Mouse (Mus musculus) G1E (cell line): ENCODE data around the gene Dnase2a. TPM values are rescaled to one million over a fixed set of nuclear protein-coding genes. Genes with fewer than 3 reads are reported as not detected.

Experiments used
- ATAC-seq: 2 replicates; pipeline ENCODE4 v1.8.0; 2016; ENCODE audit warnings: mild to moderate bottlenecking; ENCODE audit not compliant: insufficient number of reproducible peaks, poor library complexity, low FRiP score, severe bottlenecking; ENCODE audit errors: extremely low read depth
- DNase-seq: peaks from one replicate; pipeline ENCODE4 v3.0.0; 2012; ENCODE audit warnings: low spot score
- H3K27me3 ChIP-seq: 2 replicates; pipeline ENCODE4 v1.6.1; 2012; ENCODE audit warnings: mild to moderate bottlenecking, low read length, inconsistent platforms; ENCODE audit not compliant: insufficient read depth
- H3K36me3 ChIP-seq: replicated peaks from 2 replicates; pipeline ENCODE3; 2012; ENCODE audit warnings: mild to moderate bottlenecking, inconsistent platforms
- H3K4me1 ChIP-seq: 2 replicates; pipeline ENCODE4 v1.6.1; 2012; ENCODE audit warnings: low read depth, low read length, inconsistent platforms, mixed read lengths; ENCODE audit not compliant: insufficient read depth
- H3K4me3 ChIP-seq: 2 replicates; pipeline ENCODE4 v1.5.1; 2012; ENCODE audit warnings: low read depth, mild to moderate bottlenecking, inconsistent platforms, low read length, moderate library complexity, mixed read lengths
- H3K9me3 ChIP-seq: replicated peaks from 2 replicates; pipeline ENCODE4 v1.6.1; 2012; ENCODE audit warnings: inconsistent platforms
- CTCF ChIP-seq: IDR thresholded peaks from 2 replicates; pipeline ENCODE4 v1.5.1; 2012; ENCODE audit warnings: low read depth, low read length, inconsistent platforms, mixed read lengths
- GATA1 ChIP-seq: IDR thresholded peaks from 2 replicates; pipeline ENCODE4 v1.6.1; 2012; ENCODE audit warnings: borderline replicate concordance, low read length, inconsistent platforms, mixed read lengths
- GATA2 ChIP-seq: IDR thresholded peaks from 2 replicates; pipeline ENCODE4 v1.6.1; 2012; ENCODE audit warnings: low read depth, low read length, inconsistent platforms, borderline replicate concordance
- POLR2AphosphoS5 ChIP-seq: IDR thresholded peaks from 2 replicates; pipeline ENCODE4 v1.6.1; 2012; ENCODE audit warnings: low read depth, low read length, inconsistent platforms; ENCODE audit not compliant: insufficient replicate concordance
- TAL1 ChIP-seq: conservative IDR thresholded peaks from 2 replicates; pipeline ENCODE4 v1.6.1; 2012; ENCODE audit warnings: low read depth, low read length, inconsistent platforms, mixed read lengths
- polyA plus RNA-seq: library from polyadenylated mRNA; stranded (reverse); fragments of >175 nt; gene quantifications from 2 replicates; pipeline ENCODE4 v1.2.3, GENCODE M21; 2012
- total RNA-seq, 2 experiments: library from RNA; stranded (forward) in 1 of 2; stranded (reverse) in 1 of 2; fragments of 200-1000 nt in 1 of 2; fragments of >200 nt in 1 of 2; fragmentation: Nextera tagmentation in 1 of 2; gene quantifications; 2 replicates each; pipeline ENCODE4 v1.2.3; 2014 to 2017

Gene Dnase2a
- total and polyA plus RNA-seq, 3 experiments, result 75.0 to 147 (median 118) TPM

DNA sequence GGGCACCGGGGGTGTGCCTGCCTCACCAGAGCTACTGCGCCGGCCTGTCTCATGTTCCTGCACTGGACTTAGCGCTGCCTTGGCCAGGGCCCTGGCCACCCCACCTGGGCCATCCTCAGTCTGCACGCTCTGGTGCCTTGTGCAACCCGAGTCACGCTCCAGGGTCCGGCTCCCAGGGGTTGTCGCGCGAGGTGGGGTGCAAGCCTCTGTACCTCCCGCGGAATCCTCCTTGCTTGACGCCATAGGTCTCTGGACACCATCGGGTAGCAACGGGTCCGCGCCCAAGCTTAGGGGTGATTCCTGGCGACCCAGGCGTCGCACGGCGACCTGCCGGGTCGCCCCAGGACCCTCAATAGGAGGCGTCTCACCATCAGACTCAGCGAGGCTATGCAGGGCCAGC, 4.0 kb downstream of the Dnase2a start:
- H3K4me3 ChIP-seq, result peak overlapping the region; percentile 73; the same call in 1 of the 2 replicates
- TF ChIP-seq CTCF, result no peak
- no peak for TF ChIP-seq GATA1
- no peak for TF ChIP-seq TAL1
- TF ChIP-seq POLR2AphosphoS5, result no peak
- TF ChIP-seq GATA2, result no peak
- peaks cover 72% of the 10 kb centered on the region for H3K36me3 ChIP-seq
- H3K4me1 ChIP-seq, result peaks cover 70% of the 10 kb centered on the region
- no peaks in the 10 kb centered on the region for H3K9me3 ChIP-seq
- ATAC-seq (no peak), DNase-seq (no peak)
- no peaks in the 10 kb centered on the region for H3K27me3 ChIP-seq

DNA sequence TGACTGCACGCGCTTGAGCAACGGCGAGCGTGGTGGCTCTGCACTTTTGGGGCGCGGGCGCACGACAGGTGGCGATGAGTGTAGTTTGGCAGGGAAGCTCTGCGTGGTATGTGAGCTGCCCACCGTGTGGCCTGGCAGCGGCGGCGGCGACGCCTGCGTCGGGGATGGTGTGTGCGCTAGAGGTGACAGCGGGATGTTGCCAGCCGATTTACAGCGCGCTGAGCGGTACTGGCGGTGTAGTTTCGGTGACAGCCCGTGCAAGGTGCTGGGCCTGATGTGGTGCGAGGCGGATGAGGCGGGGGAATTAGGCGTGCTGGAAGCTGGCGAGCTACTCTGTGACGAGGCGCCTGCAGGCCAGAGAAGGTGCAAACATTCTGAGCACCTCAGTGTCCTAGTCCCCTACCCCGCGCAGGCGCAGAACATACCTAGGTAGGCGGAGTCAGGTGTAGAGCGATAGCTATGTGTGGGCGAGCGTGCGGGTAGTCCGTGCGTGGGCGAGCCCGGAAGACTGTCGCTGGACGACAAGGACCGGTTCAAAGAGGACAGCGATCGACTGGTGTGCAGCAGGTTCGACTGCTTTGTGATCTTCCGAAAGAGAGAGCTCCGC, 4.6 kb downstream of the Dnase2a start:
- H3K36me3 ChIP-seq, result peaks cover 75% of the 10 kb centered on the region
- ATAC-seq (peak; percentile 22), DNase-seq (peak; percentile 90)
- H3K9me3 ChIP-seq, result no peaks in the 10 kb centered on the region
- peak overlapping the region; percentile 73 for H3K4me3 ChIP-seq
- TF ChIP-seq POLR2AphosphoS5 (peak; percentile 95), GATA2 (no peak)
- no peaks in the 10 kb centered on the region for H3K27me3 ChIP-seq
- peaks cover 70% of the 10 kb centered on the region for H3K4me1 ChIP-seq

DNA sequence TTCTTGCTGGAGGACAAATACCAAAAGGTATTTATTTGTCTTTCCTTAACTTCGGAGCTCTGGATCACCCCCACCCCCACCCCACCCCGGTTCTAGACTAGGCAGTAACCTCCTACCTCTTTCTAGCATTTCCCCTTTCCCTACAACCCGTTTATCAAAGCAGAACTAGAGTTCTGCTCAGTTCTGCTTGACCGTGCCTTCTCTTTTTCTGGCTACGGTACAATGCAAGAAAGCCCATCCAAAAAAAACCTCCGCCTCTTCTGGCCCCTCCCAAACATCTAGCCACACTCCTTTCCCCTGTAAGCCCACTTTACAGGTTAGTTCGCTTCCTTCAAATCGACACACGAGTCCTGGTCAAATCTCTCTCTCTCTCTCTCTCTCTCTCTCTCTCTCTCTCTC, 5.1 kb downstream of the Dnase2a start:
- TF ChIP-seq CTCF (no peak), GATA1 (no peak), GATA2 (no peak), POLR2AphosphoS5 (no peak; the same call in 1 of the 2 replicates), TAL1 (no peak)
- Histone ChIP-seq H3K9me3 (no peaks in the 10 kb centered on the region), H3K4me1 (peaks cover 75% of the 10 kb centered on the region), H3K36me3 (peaks cover 80% of the 10 kb centered on the region), H3K4me3 (peak overlapping the region; percentile 73), H3K27me3 (no peaks in the 10 kb centered on the region)
- DNase-seq (no peak), ATAC-seq (no peak)

DNA sequence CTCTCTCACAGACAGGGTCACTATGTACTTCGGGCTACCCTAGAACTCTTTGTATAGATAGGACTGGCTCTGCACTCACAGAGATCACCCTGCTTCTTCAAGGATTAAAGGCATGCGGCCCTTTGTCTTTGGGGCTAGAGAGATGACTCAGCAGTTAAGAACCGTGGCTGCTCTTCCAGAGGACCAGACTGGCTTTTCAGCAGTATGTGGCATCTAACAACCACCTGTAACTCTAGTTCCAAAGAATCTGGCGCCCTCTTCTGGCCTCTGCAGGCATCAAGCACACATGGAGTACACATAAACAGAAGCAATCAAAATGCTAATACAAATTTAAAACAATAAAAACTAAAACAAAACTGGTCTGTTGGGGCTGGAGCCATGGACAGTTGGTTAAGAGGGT, 5.6 kb downstream of the Dnase2a start:
- no peak for DNase-seq
- TF ChIP-seq CTCF (peak; percentile 37), GATA1 (no peak)
- H3K9me3 ChIP-seq, result no peaks in the 10 kb centered on the region
- no peaks in the 10 kb centered on the region for H3K27me3 ChIP-seq
- peaks cover 85% of the 10 kb centered on the region for H3K36me3 ChIP-seq
- peaks cover 77% of the 10 kb centered on the region for H3K4me1 ChIP-seq
- peak; percentile 29; the same call in 1 of the 2 replicates for ATAC-seq
- peak overlapping the region; percentile 73 for H3K4me3 ChIP-seq

DNA sequence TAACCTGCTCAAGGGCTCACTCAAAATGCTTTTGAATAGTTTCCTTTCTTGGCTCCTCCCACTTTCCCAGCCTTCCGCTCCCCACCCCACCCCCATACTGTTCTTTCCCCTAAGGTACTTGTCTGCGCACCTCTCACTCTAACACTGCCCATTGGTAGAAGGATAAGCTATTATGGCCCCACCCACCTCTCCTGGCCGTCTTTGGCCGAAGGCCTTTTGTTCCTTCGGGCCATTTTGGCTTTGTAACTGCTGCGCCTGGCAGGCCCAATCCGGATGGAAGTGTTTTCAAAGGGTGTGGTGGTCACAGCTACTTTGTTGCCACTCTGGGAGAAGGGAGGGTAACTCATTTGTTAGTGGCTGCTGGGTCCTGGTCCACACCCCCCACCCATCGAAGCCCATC, 6.9 kb downstream of the Dnase2a start:
- ATAC-seq, result no peak
- Histone ChIP-seq H3K27me3 (no peaks in the 10 kb centered on the region), H3K36me3 (peaks cover 86% of the 10 kb centered on the region), H3K4me3 (peak overlapping the region; percentile 42; the same call in 1 of the 2 replicates), H3K9me3 (no peaks in the 10 kb centered on the region), H3K4me1 (peaks cover 65% of the 10 kb centered on the region)
- TF ChIP-seq GATA1 (no peak), GATA2 (no peak), CTCF (no peak), TAL1 (no peak), POLR2AphosphoS5 (no peak)
- DNase-seq, result no peak

DNA sequence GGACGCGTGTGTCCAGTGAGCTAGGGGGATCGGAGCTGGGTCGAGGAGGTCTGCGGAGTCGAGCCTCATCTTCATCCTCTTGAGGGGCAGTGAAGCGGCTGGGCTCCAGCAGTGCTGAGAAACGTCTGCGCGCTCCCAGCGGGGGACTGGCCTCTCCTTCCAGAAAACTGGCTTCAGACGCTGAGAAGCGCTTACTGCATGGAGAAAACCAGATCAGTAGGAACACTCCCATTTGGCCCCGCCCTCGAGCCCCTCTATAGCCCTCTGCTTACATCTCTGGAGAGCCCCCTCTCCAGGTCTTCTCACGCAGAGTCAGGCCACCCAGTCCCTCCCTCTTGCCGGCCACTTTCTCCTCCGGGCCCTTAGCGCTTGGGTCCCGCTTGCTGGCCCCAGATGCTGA, 9.4 kb downstream of the Dnase2a start:
- no peak for DNase-seq
- H3K9me3 ChIP-seq, result no peaks in the 10 kb centered on the region
- TF ChIP-seq POLR2AphosphoS5 (no peak), GATA1 (no peak), TAL1 (no peak), CTCF (no peak), GATA2 (no peak)
- no peak for ATAC-seq
- peaks cover 84% of the 10 kb centered on the region for H3K36me3 ChIP-seq
- no peaks in the 10 kb centered on the region for H3K27me3 ChIP-seq
- H3K4me1 ChIP-seq, result peaks cover 43% of the 10 kb centered on the region
- no peak overlapping the region for H3K4me3 ChIP-seq

DNA sequence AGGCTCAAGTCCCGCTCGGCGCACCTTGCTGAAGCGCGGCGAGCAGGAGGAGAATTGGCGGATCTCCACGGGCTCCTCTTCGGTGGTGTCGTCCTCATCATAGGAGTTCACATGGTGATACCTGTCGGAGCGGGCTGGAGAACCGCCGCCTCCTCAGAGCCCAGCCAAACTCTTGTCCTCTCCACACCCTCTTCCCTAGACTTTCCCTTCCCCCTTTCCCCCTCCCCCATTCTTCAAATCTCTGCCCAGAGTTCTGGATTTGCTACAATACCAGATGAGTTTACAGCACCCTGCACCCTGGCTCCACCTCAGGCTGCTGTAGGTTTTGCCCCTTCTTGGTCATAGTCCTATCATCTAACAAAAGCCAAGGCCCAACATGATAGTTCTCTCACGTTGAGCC, 10.3 kb downstream of the Dnase2a start:
- TF ChIP-seq POLR2AphosphoS5 (no peak), GATA2 (no peak), CTCF (no peak), TAL1 (no peak), GATA1 (no peak)
- Histone ChIP-seq H3K27me3 (no peaks in the 10 kb centered on the region), H3K36me3 (peaks cover 86% of the 10 kb centered on the region), H3K9me3 (no peaks in the 10 kb centered on the region), H3K4me1 (peaks cover 40% of the 10 kb centered on the region), H3K4me3 (no peak overlapping the region)
- no peak for DNase-seq
- no peak for ATAC-seq
